Mouse (Mus musculus) liver, embryonic 16.5 days (tissue): ENCODE results near the gene Camk2n2. TPM values are rescaled to one million over a fixed set of nuclear protein-coding genes. Genes with fewer than 3 reads are reported as not detected.
"Not testable (repeated sequence)": the region's sequence is repeated elsewhere in the genome, so short reads cannot be mapped to it uniquely, and the experiment has no call there.

ENCODE experiments used
- ATAC-seq: fragments of 200-750 bp; cut with Nextera tagmentation; 2 replicates; pipeline ENCODE4 v1.8.0; 2017; ENCODE audit warnings: low read depth, mild to moderate bottlenecking, moderate number of reproducible peaks, moderate library complexity
- H3K27ac ChIP-seq: fragments of 300-500 bp; sonication (generic); 2 replicates; pipeline ENCODE4 v1.5.1; 2014; ENCODE audit warnings: mild to moderate bottlenecking, low read length
- H3K27me3 ChIP-seq: fragments of 300-500 bp; sonication (generic); 2 replicates; pipeline ENCODE4 v1.6.1; 2014; ENCODE audit warnings: low read depth, low read length, mixed read lengths; ENCODE audit not compliant: control insufficient read depth, insufficient read depth
- H3K36me3 ChIP-seq: fragments of 300-500 bp; sonication (generic); 2 replicates; pipeline ENCODE4 v1.6.1; 2014; ENCODE audit warnings: mild to moderate bottlenecking; ENCODE audit not compliant: control insufficient read depth, insufficient read depth
- H3K4me1 ChIP-seq: fragments of 300-500 bp; sonication (generic); 2 replicates; pipeline ENCODE4 v1.6.1; 2014; ENCODE audit warnings: low read depth, low read length, mixed read lengths; ENCODE audit not compliant: control insufficient read depth
- H3K4me2 ChIP-seq: fragments of 300-500 bp; sonication (generic); 2 replicates; pipeline ENCODE4 v1.6.1; 2014; ENCODE audit warnings: low read depth, low read length, mixed read lengths
- H3K4me3 ChIP-seq: fragments of 300-500 bp; sonication (generic); 2 replicates; pipeline ENCODE4 v1.5.1; 2014; ENCODE audit warnings: low read depth, mild to moderate bottlenecking, low read length
- H3K9ac ChIP-seq: fragments of 300-500 bp; sonication (generic); 2 replicates; pipeline ENCODE4 v1.6.1; 2014; ENCODE audit warnings: low read depth, low read length
- H3K9me3 ChIP-seq: fragments of 300-500 bp; sonication (generic); replicated peaks from 2 replicates; pipeline ENCODE4 v1.6.1; 2016; ENCODE audit warnings: low read length; ENCODE audit not compliant: control insufficient read depth
- WGBS: fragments of 180-500 bp; shearing (Covaris S2); extraction: QIAGEN DNeasy Blood & Tissue Kit; methylation state at CpG from one replicate; pipeline ENCODE4 v1.1.7; 2014; ENCODE audit not compliant: insufficient replicate concordance; 5-methylcytosine and 5-hydroxymethylcytosine counted together
- polyA plus RNA-seq: library from polyadenylated mRNA; unstranded; fragments of >200 nt; fragmentation: Nextera tagmentation; extraction: Ambion mirVana; gene quantifications from 2 replicates; pipeline ENCODE4 v1.2.1, GENCODE M21; 2015

Camk2n2 gene
- 0.15 and 0.18 TPM in 2 replicates for polyA plus RNA-seq

DNA sequence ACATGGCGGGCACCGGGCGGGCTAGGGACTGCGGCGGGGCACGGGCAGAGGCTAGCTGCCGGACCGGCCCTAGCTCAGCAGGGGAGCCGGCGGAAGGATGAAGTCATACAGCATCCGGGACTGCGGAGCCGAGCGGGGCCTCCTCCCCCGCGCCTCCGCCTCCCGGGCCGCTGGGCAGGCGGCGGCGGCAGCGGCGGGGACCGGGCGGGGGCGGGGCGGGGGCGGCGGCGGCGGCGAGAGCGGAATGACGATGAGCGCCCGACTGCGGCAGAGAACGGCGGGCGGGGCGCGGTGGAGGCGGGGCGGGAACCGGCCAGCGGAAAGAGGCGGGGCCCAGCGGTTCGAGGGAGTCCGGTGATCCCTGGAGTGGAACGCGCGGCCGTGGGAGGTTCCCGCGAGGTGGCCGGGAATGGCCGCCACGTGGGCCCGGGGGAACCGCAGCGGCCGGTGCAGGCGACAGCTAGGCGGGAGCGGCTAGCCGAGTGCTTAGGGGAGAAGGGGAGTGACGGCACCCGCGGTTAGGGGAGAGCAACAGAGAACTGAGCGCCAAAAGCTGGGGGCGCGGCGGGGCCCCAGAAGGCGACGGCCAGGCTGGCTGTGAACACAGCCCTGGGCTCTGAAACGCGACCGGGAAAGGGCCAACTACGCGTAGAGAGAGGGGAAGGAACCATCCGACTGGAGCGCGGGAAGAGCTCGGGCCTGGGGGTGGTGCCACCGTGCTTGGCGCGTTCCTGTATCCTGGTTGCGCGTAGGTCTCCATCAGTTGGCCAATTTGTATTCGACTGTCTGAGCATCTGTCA lies at the start of gene Camk2n2:
TSS of gene Camk2n2 (minus strand) at position 97 of the 800 bp plus-strand sequence.
- under 1% methylated on average over 71 of the region's 92 CpGs for WGBS
- Histone ChIP-seq H3K27ac (no peak within 1 kb of the TSS), H3K4me2 (peak within 1 kb of the TSS; percentile 97), H3K27me3 (peaks cover 67% of the 10 kb centered on the region), H3K9me3 (no peaks in the 10 kb centered on the region), H3K9ac (peak within 1 kb of the TSS; percentile 60), H3K36me3 (no peaks in the 10 kb centered on the region), H3K4me1 (peaks cover 29% of the 10 kb centered on the region), H3K4me3 (peak within 1 kb of the TSS; percentile 72)
- peak; percentile 74 for ATAC-seq

GRCm38 (mm10) chr16:20670291-20670690 lies 49.2 kb upstream of the Camk2n2 start:
- WGBS = 83% methylated on average over 3 of the region's 3 CpGs
- Histone ChIP-seq H3K27ac (no peak overlapping the region), H3K27me3 (no peaks in the 10 kb centered on the region), H3K9me3 (no peaks in the 10 kb centered on the region), H3K9ac (no peak overlapping the region), H3K4me1 (peaks cover 23% of the 10 kb centered on the region), H3K36me3 (peaks cover 1% of the 10 kb centered on the region), H3K4me3 (no peak overlapping the region), H3K4me2 (no peak overlapping the region)
- no peak for ATAC-seq

DNA sequence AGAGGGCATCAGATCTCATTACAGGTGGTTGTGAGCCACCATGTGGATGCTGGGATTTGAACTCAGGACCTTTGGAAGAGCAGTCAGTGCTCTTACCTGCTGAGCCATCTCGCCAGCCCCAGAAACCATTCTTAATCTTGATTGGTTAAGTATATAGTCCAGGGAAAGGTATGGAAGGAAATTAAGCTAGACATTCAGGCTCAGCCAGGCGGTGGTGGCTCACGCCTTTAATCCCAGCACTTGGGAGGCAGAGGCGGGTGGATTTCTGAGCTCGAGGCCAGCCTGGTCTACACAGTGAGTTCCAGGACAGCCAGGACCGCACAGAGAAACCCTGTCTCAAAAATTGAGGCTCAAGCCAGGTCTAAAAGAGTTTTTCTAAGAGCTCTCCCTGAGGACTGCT lies 46.9 kb upstream of the Camk2n2 start, which contains the start of gene Eif4g1:
TSS of gene Eif4g1 (plus strand) at position 301 of the 400 bp plus-strand sequence.
- not testable (repeated sequence) for H3K9me3 ChIP-seq, H3K4me3 ChIP-seq, H3K36me3 ChIP-seq, ATAC-seq, H3K9ac ChIP-seq, H3K4me2 ChIP-seq, H3K27ac ChIP-seq, H3K27me3 ChIP-seq, H3K4me1 ChIP-seq
- 88% methylated on average over 3 of the region's 6 CpGs for WGBS

DNA sequence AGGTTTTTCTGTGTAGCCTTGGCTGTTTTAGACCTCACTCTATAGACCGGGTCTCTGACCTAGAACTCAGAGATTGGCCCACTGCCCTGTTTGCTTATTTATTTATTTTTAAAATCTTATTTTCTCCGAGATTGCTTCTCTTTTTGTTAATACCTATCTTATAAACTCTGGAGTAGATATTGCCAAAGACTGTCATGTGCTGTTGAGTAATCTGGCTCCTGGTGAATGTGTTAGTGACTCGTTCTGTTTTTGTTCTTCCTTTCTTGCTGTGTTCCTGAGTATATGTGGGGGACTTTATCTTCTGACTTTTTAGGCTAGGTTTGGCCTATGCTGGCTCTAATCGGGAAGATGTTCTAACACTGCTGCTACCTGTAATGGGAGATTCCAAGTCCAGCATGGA lies 36.6 kb upstream of the Camk2n2 start:
- H3K27me3 ChIP-seq = no peaks in the 10 kb centered on the region
- no peak overlapping the region for H3K9ac ChIP-seq
- H3K9me3 ChIP-seq = no peaks in the 10 kb centered on the region
- peaks cover 6% of the 10 kb centered on the region for H3K4me1 ChIP-seq
- no peak overlapping the region for H3K4me2 ChIP-seq
- 76% methylated on average over 4 of the region's 4 CpGs for WGBS
- no peak overlapping the region for H3K27ac ChIP-seq
- H3K36me3 ChIP-seq = peaks cover 63% of the 10 kb centered on the region
- H3K4me3 ChIP-seq = no peak overlapping the region
- no peak for ATAC-seq

- no peak overlapping the region for H3K9ac ChIP-seq
- H3K36me3 ChIP-seq = peaks cover 30% of the 10 kb centered on the region
- no peak for ATAC-seq
- no peaks in the 10 kb centered on the region for H3K27me3 ChIP-seq
- H3K27ac ChIP-seq = no peak overlapping the region
- no peak overlapping the region for H3K4me2 ChIP-seq
- H3K4me1 ChIP-seq = peaks cover 17% of the 10 kb centered on the region
- 47% methylated on average over 2 of the region's 2 CpGs for WGBS
- no peaks in the 10 kb centered on the region for H3K9me3 ChIP-seq
- no peak overlapping the region for H3K4me3 ChIP-seq
These were observed 32.2 kb upstream of the Camk2n2 start for GRCm38 (mm10) chr16:20653315-20653714.

DNA sequence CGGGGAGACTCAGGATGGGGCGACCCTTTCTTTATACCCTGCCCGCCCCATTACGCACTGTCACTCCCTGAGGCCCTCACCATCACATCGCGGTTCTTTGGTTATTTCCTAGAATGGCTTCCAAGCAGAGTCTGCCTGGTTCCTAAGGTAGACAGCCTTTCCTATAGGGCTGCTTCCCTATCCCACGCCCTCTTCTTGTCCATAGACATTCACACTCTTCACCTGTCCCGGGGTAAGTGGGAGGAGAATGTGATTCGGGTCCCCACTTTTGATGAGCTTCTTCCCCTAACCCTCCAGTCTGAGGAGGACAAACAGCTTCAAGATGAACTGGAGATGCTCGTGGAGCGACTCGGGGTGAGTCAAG lies 30.8 kb upstream of the Camk2n2 start:
- peaks cover 17% of the 10 kb centered on the region for H3K4me1 ChIP-seq
- peak overlapping the region; percentile 86 for H3K9ac ChIP-seq
- H3K27me3 ChIP-seq = no peaks in the 10 kb centered on the region
- peak; percentile 33 for ATAC-seq
- peak overlapping the region; percentile 88 for H3K4me2 ChIP-seq
- peak overlapping the region; percentile 88 for H3K4me3 ChIP-seq
- H3K9me3 ChIP-seq = no peaks in the 10 kb centered on the region
- H3K27ac ChIP-seq = peak overlapping the region; percentile 69; the same call in 1 of the 2 replicates
- WGBS = 7% methylated on average over 12 of the region's 12 CpGs
- peaks cover 19% of the 10 kb centered on the region for H3K36me3 ChIP-seq

- H3K9ac ChIP-seq = peak within 1 kb of the TSS; percentile 86
- peak within 1 kb of the TSS; percentile 88 for H3K4me3 ChIP-seq
- WGBS = 1% methylated on average over 46 of the region's 46 CpGs
- peak within 1 kb of the TSS; percentile 88 for H3K4me2 ChIP-seq
- peaks cover 17% of the 10 kb centered on the region for H3K4me1 ChIP-seq
- peak within 1 kb of the TSS; percentile 69 for H3K27ac ChIP-seq
- ATAC-seq = peak; percentile 95
- peaks cover 14% of the 10 kb centered on the region for H3K36me3 ChIP-seq
- H3K9me3 ChIP-seq = no peaks in the 10 kb centered on the region
- no peaks in the 10 kb centered on the region for H3K27me3 ChIP-seq
These were observed 30.2 kb upstream of the Camk2n2 start, which contains the start of gene Psmd2 for GRCm38 (mm10) chr16:20651076-20651946. Psmd2 (plus strand) TSS chr16:20651652.

DNA sequence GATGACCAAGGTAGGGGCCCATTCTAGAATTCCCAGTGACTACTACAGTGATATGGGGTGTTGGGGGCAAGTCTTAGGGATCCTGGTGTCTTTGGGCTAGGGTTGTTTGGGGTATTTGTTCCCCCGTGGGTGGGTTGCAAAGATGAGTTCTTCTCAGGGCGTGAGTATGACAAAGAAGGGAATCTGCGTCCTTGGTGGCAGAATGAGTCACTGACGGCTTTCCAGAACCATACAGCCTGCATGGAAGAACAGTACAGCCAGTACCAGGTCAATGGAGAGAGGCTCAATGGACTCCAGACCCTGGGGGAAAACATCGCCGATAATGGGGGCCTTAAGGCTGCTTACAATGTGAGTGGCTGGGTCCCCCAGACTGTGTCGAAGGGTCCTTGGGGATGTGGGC lies 22.8 kb upstream of the Camk2n2 start:
- no peak for ATAC-seq

More for the DNA sequence above, 22.8 kb upstream of the Camk2n2 start:
- Histone ChIP-seq H3K9me3 (no peaks in the 10 kb centered on the region), H3K9ac (no peak overlapping the region), H3K27me3 (no peaks in the 10 kb centered on the region), H3K4me1 (no peaks in the 10 kb centered on the region), H3K36me3 (no peaks in the 10 kb centered on the region), H3K27ac (no peak overlapping the region), H3K4me3 (no peak overlapping the region), H3K4me2 (no peak overlapping the region)
- 62% methylated on average over 7 of the region's 7 CpGs for WGBS
